Mouse (Mus musculus) frontal cortex, postnatal 36 days (tissue): ENCODE measurements at regions not wholly inside any gene's neighbourhood (a gene's known extent, or its start where the extent isn't known, plus 50 kb on each side); places are given as distances from the start of the nearest gene placed in this dataset.

Source experiments
- DNase-seq, 2 experiments: peaks; one replicate each; pipeline ENCODE4 v3.0.0; 2022; ENCODE audit warnings: low spot score in 2 of 2

GRCm38 (mm10) chr4:89082838-89083237 is 54.1 kb upstream of the Mtap start:
- DNase-seq: no peak

GRCm38 (mm10) chr4:89078485-89078884 is 58.4 kb upstream of the Mtap start:
- DNase-seq: no peak

GRCm38 (mm10) chr4:89074705-89075104 is 62.2 kb upstream of the Mtap start:
- no peak for DNase-seq

- DNase-seq: no peak
These were observed 66.5 kb upstream of the Mtap start for GRCm38 (mm10) chr4:89070430-89070829.

- DNase-seq: no peak
These were observed 72.5 kb upstream of the Mtap start for GRCm38 (mm10) chr4:89064401-89064800.

GRCm38 (mm10) chr4:89062384-89062783 is 74.5 kb upstream of the Mtap start:
- no peak for DNase-seq

GRCm38 (mm10) chr4:89061619-89062018 is 75.3 kb upstream of the Mtap start:
- DNase-seq: no peak

- no peak for DNase-seq
These were observed 79.3 kb upstream of the Mtap start for GRCm38 (mm10) chr4:89057573-89057972.

- DNase-seq: no peak
These were observed 79.8 kb upstream of the Mtap start for GRCm38 (mm10) chr4:89057135-89057534.

GRCm38 (mm10) chr4:89055969-89056368 is 81.0 kb upstream of the Mtap start:
- DNase-seq: no peak

- no peak for DNase-seq
These were observed 83.3 kb upstream of the Mtap start for GRCm38 (mm10) chr4:89053606-89054005.

GRCm38 (mm10) chr4:89051897-89052296 is 85.0 kb upstream of the Mtap start:
- no peak for DNase-seq

GRCm38 (mm10) chr4:89050551-89051199 is 86.2 kb upstream of the Mtap start:
- no peak for DNase-seq

GRCm38 (mm10) chr4:89049592-89050440 is 87.1 kb upstream of the Mtap start:
- DNase-seq: no peak

- DNase-seq: no peak
These were observed 92.4 kb upstream of the Mtap start for GRCm38 (mm10) chr4:89044516-89044915.

GRCm38 (mm10) chr4:89043982-89044381 is 92.9 kb upstream of the Mtap start:
- no peak for DNase-seq

GRCm38 (mm10) chr4:89040856-89041255 is 96.1 kb upstream of the Mtap start:
- peak; percentile 2 to 39 for DNase-seq

- no peak for DNase-seq
These were observed 98.0 kb upstream of the Mtap start for GRCm38 (mm10) chr4:89038906-89039305.

- no peak for DNase-seq
These were observed 98.8 kb upstream of the Mtap start for GRCm38 (mm10) chr4:89038135-89038534.

GRCm38 (mm10) chr4:89034822-89035221 is 102.1 kb upstream of the Mtap start:
- DNase-seq: no peak

- DNase-seq: no peak
These were observed 102.6 kb upstream of the Mtap start for GRCm38 (mm10) chr4:89034299-89034698.

GRCm38 (mm10) chr4:89012681-89013353 is 124.1 kb upstream of the Mtap start:
- no peak for DNase-seq

GRCm38 (mm10) chr4:89008561-89008960 is 128.4 kb upstream of the Mtap start:
- no peak for DNase-seq
